Mouse (Mus musculus) embryonic fibroblast, embryonic 13.5 days (primary cell): ENCODE data around the gene Strn. TPM values are rescaled to one million over a fixed set of nuclear protein-coding genes. Genes with fewer than 3 reads are reported as not detected.

Source experiments
- H3K27ac ChIP-seq: 2 replicates; pipeline ENCODE4 v1.5.1; 2012; ENCODE audit warnings: low read length, control low read depth, inconsistent platforms; ENCODE audit not compliant: insufficient read depth
- H3K4me1 ChIP-seq: 2 replicates; pipeline ENCODE4 v1.6.1; 2011; ENCODE audit warnings: low read length; ENCODE audit not compliant: control insufficient read depth, insufficient read depth
- H3K4me3 ChIP-seq: 2 replicates; pipeline ENCODE4 v1.5.1; 2011; ENCODE audit warnings: mild to moderate bottlenecking, control low read depth, low read length; ENCODE audit not compliant: insufficient read depth
- CTCF ChIP-seq: IDR thresholded peaks from 2 replicates; pipeline ENCODE4 v1.5.1; 2011; ENCODE audit warnings: mild to moderate bottlenecking, control low read depth, low read length, moderate library complexity, borderline replicate concordance; ENCODE audit not compliant: insufficient read depth
- POLR2A ChIP-seq: IDR thresholded peaks from 2 replicates; pipeline ENCODE4 v1.6.1; 2011; ENCODE audit warnings: low read depth, mild to moderate bottlenecking, control low read depth, low read length, moderate library complexity
- polyA plus RNA-seq: library from polyadenylated mRNA; stranded (reverse); fragments of >200 nt; gene quantifications from 2 replicates; pipeline ENCODE4 v1.2.4, GENCODE M21; 2011; ENCODE audit warnings: low read depth; ENCODE audit not compliant: missing spikeins, insufficient read length

Gene Strn
- polyA plus RNA-seq, 1 experiment: 26.6 TPM

- Histone ChIP-seq H3K4me1 (peaks cover 6% of the 10 kb centered on the region; the same call in 1 of the 2 replicates), H3K27ac (no peak overlapping the region)
- TF ChIP-seq CTCF (no peak), POLR2A (no peak)
Measured at GRCm38 (mm10) chr17:78738416-78738815, 1.4 kb upstream of the Strn start.

GRCm38 (mm10) chr17:78737771-78738170 lies 775 bp upstream of the Strn start:
- TF ChIP-seq CTCF (no peak), POLR2A (no peak)
- no peak overlapping the region for H3K27ac ChIP-seq
- peaks cover 6% of the 10 kb centered on the region; the same call in 1 of the 2 replicates for H3K4me1 ChIP-seq
- H3K4me3 ChIP-seq: no peak overlapping the region

More at GRCm38 (mm10) chr17:78738416-78738815, 1.4 kb upstream of the Strn start:
- no peak overlapping the region for H3K4me3 ChIP-seq

GRCm38 (mm10) chr17:78736473-78736988 lies 465 bp downstream of the Strn start:
- TF ChIP-seq CTCF (no peak), POLR2A (peak; percentile 88)
- H3K4me3 ChIP-seq: peak overlapping the region; percentile 91
- H3K4me1 ChIP-seq: peaks cover 6% of the 10 kb centered on the region; the same call in 1 of the 2 replicates
- H3K27ac ChIP-seq: peak overlapping the region; percentile 50

DNA sequence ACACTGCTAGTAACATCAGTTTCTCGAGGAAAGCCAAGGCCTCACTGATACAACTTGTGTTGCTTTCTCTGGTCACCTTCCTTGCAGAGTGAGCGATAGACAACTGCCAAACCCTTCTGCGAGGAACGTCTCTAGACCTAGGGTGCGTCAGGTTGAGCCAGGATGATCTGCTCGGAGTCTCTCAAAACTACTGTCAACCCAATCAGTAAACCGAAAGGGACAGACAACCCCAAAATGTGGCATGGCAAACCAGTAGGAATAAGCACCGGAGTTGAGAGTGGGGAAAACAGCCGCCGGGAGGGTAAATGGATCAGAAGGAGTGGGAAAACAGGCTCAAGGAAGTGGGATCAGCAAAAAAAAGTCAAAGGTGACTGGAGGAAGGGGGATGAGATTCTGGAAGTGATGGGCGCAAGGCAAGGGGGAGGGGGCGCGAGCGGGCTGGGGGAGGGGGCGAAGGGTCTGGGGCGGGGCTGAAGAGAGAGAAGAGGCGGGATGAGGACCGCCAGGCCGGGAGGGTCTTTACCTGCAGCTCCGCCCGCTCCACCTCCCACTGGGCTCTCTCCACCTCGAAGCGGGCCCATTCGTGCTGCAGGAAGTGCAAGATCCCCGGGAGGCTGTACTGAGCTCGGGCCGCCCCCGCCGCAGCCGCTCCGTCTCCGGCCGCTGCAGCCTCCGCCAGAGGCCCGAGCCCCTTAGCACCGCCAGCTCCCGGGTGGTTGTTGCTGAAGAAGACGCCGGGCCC lies 1.1 kb downstream of the Strn start:
- Histone ChIP-seq H3K27ac (peak overlapping the region; percentile 50), H3K4me3 (peak overlapping the region; percentile 91), H3K4me1 (peaks cover 6% of the 10 kb centered on the region; the same call in 1 of the 2 replicates)
- TF ChIP-seq POLR2A: no peak
- no peak for TF ChIP-seq CTCF

DNA sequence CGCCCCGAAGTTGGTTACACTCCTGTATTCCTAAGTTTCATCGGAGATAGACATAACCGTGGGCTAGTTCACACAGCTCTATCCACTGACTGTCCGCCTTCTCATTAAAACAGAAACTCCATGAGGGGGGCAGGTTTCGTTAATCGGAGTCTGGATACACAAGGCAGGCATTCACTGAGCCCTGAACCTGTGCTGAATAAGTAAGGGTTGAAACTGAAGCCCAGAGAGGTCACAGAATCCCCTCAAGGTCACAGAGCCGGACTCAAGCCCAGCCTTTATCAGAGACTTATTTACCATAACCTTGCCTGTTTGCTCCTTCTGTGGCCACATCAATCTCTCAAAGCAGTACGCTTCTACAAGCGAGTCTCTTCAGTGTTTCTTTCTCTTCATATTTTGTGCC lies 2.2 kb downstream of the Strn start:
- TF ChIP-seq POLR2A (no peak), CTCF (no peak)
- peaks cover 6% of the 10 kb centered on the region; the same call in 1 of the 2 replicates for H3K4me1 ChIP-seq
- peak overlapping the region; percentile 35 for H3K4me3 ChIP-seq
- no peak overlapping the region for H3K27ac ChIP-seq

DNA sequence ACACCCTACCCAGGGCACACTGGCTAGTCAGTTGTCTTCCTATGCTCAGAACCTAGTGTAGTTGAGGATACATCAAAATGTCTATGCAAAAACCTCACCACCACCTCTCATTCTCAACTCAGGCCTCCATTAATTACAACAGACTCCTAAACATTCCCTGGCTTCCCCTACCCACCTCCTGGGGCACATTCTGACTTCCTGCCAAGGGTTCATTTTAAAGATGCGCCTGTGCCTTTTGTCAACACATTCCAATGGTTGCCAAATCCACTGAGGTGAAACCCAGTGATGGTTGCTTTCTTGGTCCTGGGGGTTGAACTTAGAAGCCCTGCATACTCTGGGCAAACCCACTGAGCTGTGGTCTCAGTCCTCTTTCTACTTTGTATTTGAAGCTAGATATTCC lies 4.9 kb downstream of the Strn start:
- Histone ChIP-seq H3K4me1 (peaks cover 8% of the 10 kb centered on the region; the same call in 1 of the 2 replicates), H3K27ac (no peak overlapping the region), H3K4me3 (no peak overlapping the region)
- TF ChIP-seq CTCF (no peak), POLR2A (no peak)

DNA sequence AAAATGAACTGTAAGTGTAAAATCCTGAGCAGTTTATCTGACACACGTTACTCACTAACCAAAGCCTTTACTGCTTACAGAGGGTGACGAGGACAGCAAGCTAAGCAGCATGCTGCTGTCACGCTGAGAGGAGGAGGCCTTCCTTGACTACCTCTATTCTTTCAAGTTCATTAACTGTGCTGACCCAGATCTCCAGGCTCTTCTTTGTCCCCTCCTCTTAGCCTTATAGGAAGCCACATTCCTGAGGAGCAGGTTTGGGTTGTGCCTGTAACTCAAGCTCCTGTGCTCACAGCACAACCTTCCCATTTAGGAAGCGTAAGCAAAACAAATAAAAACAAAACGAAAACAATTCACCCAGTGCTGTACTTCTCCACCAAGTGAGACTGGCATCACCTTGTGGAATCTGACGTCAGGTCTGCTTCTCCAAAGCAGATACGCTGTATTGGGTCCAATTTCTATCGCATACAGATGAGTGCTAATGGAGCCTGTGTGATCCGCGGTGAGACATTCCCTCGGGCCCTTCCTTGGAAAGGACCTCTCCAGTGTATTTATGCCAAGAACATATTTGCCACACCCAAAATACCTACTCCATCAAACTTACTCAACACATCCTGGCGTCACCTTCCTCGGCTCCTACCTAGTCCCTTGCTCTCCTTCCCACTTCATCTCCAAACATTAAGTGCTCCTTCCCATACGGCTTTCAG lies 10.1 kb downstream of the Strn start:
- H3K4me1 ChIP-seq: peaks cover 12% of the 10 kb centered on the region
- no peak for TF ChIP-seq POLR2A
- TF ChIP-seq CTCF: no peak
- H3K27ac ChIP-seq: no peak overlapping the region
- H3K4me3 ChIP-seq: no peak overlapping the region

DNA sequence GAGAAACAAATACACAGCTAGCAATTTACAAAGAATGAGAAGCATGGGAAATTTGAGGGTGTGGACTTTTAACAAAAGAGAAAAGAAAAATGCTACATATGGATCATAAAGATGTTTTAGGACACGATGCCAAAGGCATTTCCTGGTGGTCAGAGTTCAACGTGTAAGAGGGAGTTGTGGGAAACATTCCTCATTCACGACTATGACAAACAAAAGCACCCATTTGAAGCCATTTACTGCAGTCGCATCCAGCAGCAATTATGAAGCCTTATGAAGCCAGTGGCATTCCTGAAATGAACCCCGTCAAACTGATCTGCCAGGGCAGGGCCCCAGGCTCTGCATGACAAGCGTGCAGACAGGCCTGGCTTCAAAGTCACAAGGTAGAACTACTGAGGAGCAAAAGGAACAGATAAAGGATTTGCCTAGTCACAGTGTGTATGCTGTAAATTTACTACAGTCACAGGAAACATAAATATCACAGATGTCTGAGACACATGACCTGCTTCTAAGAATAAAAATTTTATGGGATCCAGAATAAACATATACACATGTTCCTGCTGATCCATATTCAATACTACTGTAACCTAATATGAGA lies 12.4 kb downstream of the Strn start:
- Histone ChIP-seq H3K27ac (peak overlapping the region; percentile 89), H3K4me3 (no peak overlapping the region), H3K4me1 (peaks cover 12% of the 10 kb centered on the region)
- TF ChIP-seq CTCF: no peak
- TF ChIP-seq POLR2A: no peak

GRCm38 (mm10) chr17:78721690-78722089 lies 15.3 kb downstream of the Strn start:
- H3K4me1 ChIP-seq: peaks cover 8% of the 10 kb centered on the region
- TF ChIP-seq POLR2A (no peak), CTCF (no peak)

More at GRCm38 (mm10) chr17:78721690-78722089, 15.3 kb downstream of the Strn start:
- Histone ChIP-seq H3K4me3 (no peak overlapping the region), H3K27ac (no peak overlapping the region)
